ENCODE assay signal across 9 mouse cellular contexts in the genomic region with DNA sequence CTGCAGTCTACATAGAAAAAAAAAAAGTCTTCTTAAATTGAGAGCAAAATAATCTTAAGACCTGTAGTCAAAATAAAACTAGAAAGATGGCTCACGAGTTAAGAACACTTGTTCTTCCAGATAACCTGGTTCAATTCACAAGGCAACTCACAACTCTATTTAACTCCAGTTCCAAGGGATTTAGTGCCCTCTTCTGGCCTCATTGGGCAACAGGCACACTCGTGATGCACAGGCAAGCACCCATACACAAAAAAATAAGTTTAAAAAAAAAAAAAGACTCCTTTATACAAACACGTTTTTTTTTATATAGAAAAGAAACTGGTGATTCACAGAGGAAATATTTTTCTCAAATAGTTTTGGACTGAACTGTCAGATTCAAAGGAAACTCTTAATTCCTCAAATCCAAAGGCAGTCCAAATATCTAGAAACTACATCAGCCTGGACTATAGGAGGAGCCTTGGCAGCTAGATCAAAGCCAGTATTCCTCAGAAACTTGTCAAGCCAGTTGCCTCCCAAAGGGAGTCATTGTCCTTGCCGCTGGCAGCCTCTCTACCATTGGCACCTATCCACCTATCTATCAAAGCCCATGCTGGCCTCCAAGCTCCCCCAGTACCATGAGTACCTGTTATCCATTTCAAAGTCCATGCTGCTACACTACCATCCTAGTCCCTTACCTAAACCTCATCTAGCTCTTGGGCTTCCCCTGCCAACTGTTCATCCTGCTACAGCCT. TPM values are rescaled to one million over a fixed set of nuclear protein-coding genes. Genes with fewer than 3 reads are reported as not detected.
DNase-seq lines count a peak whose midpoint lies in the region; ATAC-seq and TF ChIP-seq lines count a peak whose summit lies in the region.
"Had no signal": no experiment of that assay in that cellular context is flagged by ENCODE, and none has a peak within 500 bp of the region (broad histone marks: within the 10 kb centered on the region; RNA-seq: fewer than 3 reads in every experiment).

No protein-coding gene starts in this region.

- 57% methylated on average over 4 of the region's 4 CpGs for WGBS in forebrain, postnatal 0 days
- WGBS in forebrain, embryonic 11.5 days: 84% methylated on average over 4 of the region's 4 CpGs
- 79% methylated on average over 4 of the region's 4 CpGs for WGBS in midbrain, embryonic 14.5 days
- WGBS in midbrain, embryonic 11.5 days: 89% methylated on average over 4 of the region's 4 CpGs

- no peaks in the 10 kb centered on the region for H3K27me3 ChIP-seq in forebrain, postnatal 0 days (ENCODE audit: insufficient read depth, low read length)
- H3K27me3 ChIP-seq in forebrain, embryonic 11.5 days (ENCODE audit: control insufficient read depth, insufficient read depth, low read length): no peaks in the 10 kb centered on the region
- H3K27me3 ChIP-seq in midbrain, embryonic 14.5 days (ENCODE audit: control insufficient read depth, insufficient read depth, low read length): no peaks in the 10 kb centered on the region
- H3K27me3 ChIP-seq in midbrain, embryonic 11.5 days (ENCODE audit: control insufficient read depth, insufficient read depth, low read length): no peaks in the 10 kb centered on the region

- H3K4me2 ChIP-seq in forebrain, postnatal 0 days (ENCODE audit: low read depth): no peak overlapping the region
- H3K4me2 ChIP-seq in forebrain, embryonic 11.5 days (ENCODE audit: low read depth, low read length, severe bottlenecking): no peak overlapping the region
- no peak overlapping the region for H3K4me2 ChIP-seq in midbrain, embryonic 14.5 days (ENCODE audit: low read length)
- H3K4me2 ChIP-seq in midbrain, embryonic 11.5 days: no peak overlapping the region

- no peak; the same call in 1 of the 2 replicates for ATAC-seq in forebrain, postnatal 0 days
- no peak for ATAC-seq in forebrain, embryonic 11.5 days (replicated peaks; ENCODE audit: low FRiP score)
- ATAC-seq in midbrain, embryonic 14.5 days (ENCODE audit: low FRiP score, low TSS enrichment): no peak
- no peak for ATAC-seq in midbrain, embryonic 11.5 days (ENCODE audit: low FRiP score)

- no peak overlapping the region for H3K9ac ChIP-seq in forebrain, postnatal 0 days
- no peak overlapping the region for H3K9ac ChIP-seq in forebrain, embryonic 11.5 days (ENCODE audit: low read length)
- H3K9ac ChIP-seq in midbrain, embryonic 14.5 days (replicated peaks; ENCODE audit: low read length): no peak overlapping the region
- no peak overlapping the region for H3K9ac ChIP-seq in midbrain, embryonic 11.5 days (ENCODE audit: low read length)

- no peak overlapping the region for H3K4me3 ChIP-seq in forebrain, postnatal 0 days (ENCODE audit: low read depth, low read length)
- H3K4me3 ChIP-seq in forebrain, embryonic 11.5 days (ENCODE audit: low read depth, low read length): no peak overlapping the region
- H3K4me3 ChIP-seq in midbrain, embryonic 14.5 days (replicated peaks; ENCODE audit: low read depth, low read length): no peak overlapping the region
- H3K4me3 ChIP-seq in midbrain, embryonic 11.5 days (ENCODE audit: low read depth, low read length): no peak overlapping the region

- no peaks in the 10 kb centered on the region for H3K4me1 ChIP-seq in forebrain, postnatal 0 days (ENCODE audit: insufficient read depth)
- no peaks in the 10 kb centered on the region for H3K4me1 ChIP-seq in forebrain, embryonic 11.5 days (replicated peaks; ENCODE audit: control insufficient read depth, insufficient read depth, low read length)
- H3K4me1 ChIP-seq in midbrain, embryonic 14.5 days (ENCODE audit: control insufficient read depth, insufficient read depth, low read length): no peaks in the 10 kb centered on the region
- no peaks in the 10 kb centered on the region for H3K4me1 ChIP-seq in midbrain, embryonic 11.5 days (ENCODE audit: control insufficient read depth, insufficient read depth, low read length)

- H3K27ac ChIP-seq in forebrain, postnatal 0 days (ENCODE audit: low read depth, low read length): no peak overlapping the region
- H3K27ac ChIP-seq in forebrain, embryonic 11.5 days (ENCODE audit: low read depth, low read length): no peak overlapping the region
- H3K27ac ChIP-seq in midbrain, embryonic 14.5 days (replicated peaks; ENCODE audit: low read depth, low read length): no peak overlapping the region
- no peak overlapping the region for H3K27ac ChIP-seq in midbrain, embryonic 11.5 days (ENCODE audit: low read depth, low read length)

- H3K9me3 ChIP-seq in forebrain, postnatal 0 days (ENCODE audit: low read length): no peaks in the 10 kb centered on the region
- H3K9me3 ChIP-seq in forebrain, embryonic 11.5 days (ENCODE audit: control insufficient read depth, low read length): no peaks in the 10 kb centered on the region
- no peaks in the 10 kb centered on the region for H3K9me3 ChIP-seq in midbrain, embryonic 14.5 days (ENCODE audit: control insufficient read depth, low read length)
- H3K9me3 ChIP-seq in midbrain, embryonic 11.5 days (ENCODE audit: control insufficient read depth, low read length): no peaks in the 10 kb centered on the region

- TF ChIP-seq CTCF in forebrain, postnatal 0 days (IDR thresholded peaks at IDR 0.05; ENCODE audit: low read depth): peak; percentile 59

- H3K36me3 ChIP-seq in forebrain, postnatal 0 days (ENCODE audit: insufficient read depth): peaks cover 50% of the 10 kb centered on the region
- H3K36me3 ChIP-seq in forebrain, embryonic 11.5 days (ENCODE audit: control insufficient read depth, insufficient read depth, low read length): peaks cover 10% of the 10 kb centered on the region
- H3K36me3 ChIP-seq in midbrain, embryonic 14.5 days (ENCODE audit: control insufficient read depth, insufficient read depth, low read length): peaks cover 74% of the 10 kb centered on the region
- H3K36me3 ChIP-seq in midbrain, embryonic 11.5 days (ENCODE audit: control insufficient read depth, insufficient read depth, low read length): peaks cover 23% of the 10 kb centered on the region

- DNase-seq in forebrain, postnatal 0 days: peak; percentile 64
- DNase-seq in forebrain, embryonic 11.5 days (ENCODE audit: low spot score): no peak
- peak; percentile 59 for DNase-seq in midbrain, embryonic 14.5 days
- no peak for DNase-seq in midbrain, embryonic 11.5 days (ENCODE audit: low spot score, missing footprints)
- peak; percentile 50 for DNase-seq in c-Kit-negative CD71-positive TER-119-positive erythroid progenitor cells, embryonic 14.5 days (ENCODE audit: low read depth, low spot score)
- DNase-seq in retina, embryonic 14.5 days (ENCODE audit: low spot score): peak; percentile 18
- DNase-seq in left cerebral cortex, adult 8-10 months (ENCODE audit: low spot score in 2 of 2): no peak
- DNase-seq in right cerebral cortex, adult 2 months (ENCODE audit: low spot score in 2 of 2): no peak
- DNase-seq: right cerebral cortex, postnatal 25 days had no signal

RNA-seq across cellular contexts. Expression of a gene that starts 28.5 kb away (rescaled TPM):
- total RNA-seq in forebrain, postnatal 0 days (2014; rRNA removed): 36.9 and 46.7 TPM in 2 replicates
- polyA plus RNA-seq in forebrain, postnatal 0 days (2015; fragmentation: Nextera tagmentation; extraction: Ambion mirVana): 25.6 and 33.3 TPM in 2 replicates
- 169 and 176 TPM in 2 replicates for polyA plus RNA-seq in forebrain, embryonic 11.5 days (2014; fragmentation: Nextera tagmentation; extraction: Ambion mirVana)
- polyA plus RNA-seq in midbrain, embryonic 14.5 days (2014; fragmentation: Nextera tagmentation; extraction: Ambion mirVana): 41.6 and 75.4 TPM in 2 replicates
- 182 TPM in 2 replicates for polyA plus RNA-seq in midbrain, embryonic 11.5 days (2014; fragmentation: Nextera tagmentation; extraction: Ambion mirVana)
- total RNA-seq in left cerebral cortex, adult 8-10 months (2022): 10 to 100 TPM; 53.8 to 56.9 (median 55.4) TPM

Comparison
In these comparisons a context has a peak if more than half of its experiments do, and no peak if none do; other contexts are left out.
1. DNase-seq: peak in forebrain, postnatal 0 days (single experiment), midbrain, embryonic 14.5 days (single experiment), c-Kit-negative CD71-positive TER-119-positive erythroid progenitor cells, embryonic 14.5 days (single experiment) and retina, embryonic 14.5 days (single experiment); none in forebrain, embryonic 11.5 days (single experiment), midbrain, embryonic 11.5 days (single experiment), left cerebral cortex, adult 8-10 months (0 of 2) and right cerebral cortex, adult 2 months (0 of 2).